In the genomic region with DNA sequence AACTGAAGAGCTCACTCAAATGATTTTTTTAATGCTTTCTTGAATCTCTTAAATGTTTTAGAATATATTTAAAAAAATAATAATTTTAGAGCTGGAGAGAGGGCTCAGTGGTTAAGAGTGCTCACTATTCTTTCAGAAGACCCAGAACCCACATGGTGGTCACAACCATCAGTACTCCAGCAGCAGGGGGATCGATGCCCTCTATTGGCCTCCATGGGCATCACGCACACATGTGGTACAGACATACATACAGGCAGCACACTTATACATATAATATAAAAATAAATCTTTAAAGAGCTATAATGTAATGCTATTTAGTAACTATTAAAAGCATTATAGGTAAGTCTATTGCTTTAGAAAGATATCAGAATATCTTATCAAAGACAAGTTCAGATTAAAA, we compare ENCODE assay signal across 29 mouse cellular contexts. TPM values are rescaled to one million over a fixed set of nuclear protein-coding genes. Genes with fewer than 3 reads are reported as not detected.
DNase-seq lines count a peak whose midpoint lies in the region; ATAC-seq and TF ChIP-seq lines count a peak whose summit lies in the region.
"Had no signal": no experiment of that assay in that cellular context is flagged by ENCODE, and none has a peak within 500 bp of the region (broad histone marks: within the 10 kb centered on the region; RNA-seq: fewer than 3 reads in every experiment).

No protein-coding gene starts in this region.

- H3K9me3 ChIP-seq in liver, postnatal 0 days (ENCODE audit: low read length) = no peaks in the 10 kb centered on the region
- no peaks in the 10 kb centered on the region for H3K9me3 ChIP-seq in liver, embryonic 12.5 days (replicated peaks)
- H3K9me3 ChIP-seq in MEL (replicated peaks; ENCODE audit: insufficient read depth, low read length) = no peaks in the 10 kb centered on the region
- no peaks in the 10 kb centered on the region for H3K9me3 ChIP-seq in forebrain, postnatal 0 days (ENCODE audit: low read length)
- H3K9me3 ChIP-seq in forebrain, embryonic 14.5 days (replicated peaks; ENCODE audit: control insufficient read depth, low read length) = no peaks in the 10 kb centered on the region
- H3K9me3 ChIP-seq: embryonic facial prominence, embryonic 10.5 days; embryonic facial prominence, embryonic 13.5 days; forebrain, embryonic 12.5 days; G1E; heart, embryonic 10.5 days; heart, embryonic 13.5 days; hindbrain, embryonic 12.5 days; hindbrain, embryonic 15.5 days had no signal

- no peak for ATAC-seq in liver, postnatal 0 days
- ATAC-seq in liver, embryonic 12.5 days = no peak
- ATAC-seq in forebrain, postnatal 0 days = no peak
- no peak for ATAC-seq in forebrain, embryonic 14.5 days
- ATAC-seq: CD4-positive, CD25-positive, alpha-beta regulatory T cell, adult 4 months; forebrain, embryonic 16.5 days; intestine, postnatal 0 days had no signal

- H3K27me3 ChIP-seq in liver, postnatal 0 days (ENCODE audit: insufficient read depth, low read length) = no peaks in the 10 kb centered on the region
- H3K27me3 ChIP-seq in liver, embryonic 12.5 days (replicated peaks) = no peaks in the 10 kb centered on the region
- no peaks in the 10 kb centered on the region for H3K27me3 ChIP-seq in MEL (ENCODE audit: control insufficient read depth in 1 of 2, insufficient read depth in 2 of 2, low read length in 2 of 2)
- H3K27me3 ChIP-seq in forebrain, postnatal 0 days (ENCODE audit: insufficient read depth, low read length) = no peaks in the 10 kb centered on the region
- no peaks in the 10 kb centered on the region for H3K27me3 ChIP-seq in forebrain, embryonic 14.5 days (replicated peaks; ENCODE audit: control insufficient read depth, insufficient read depth, low read length)
- H3K27me3 ChIP-seq: embryonic facial prominence, embryonic 13.5 days; forebrain, embryonic 12.5 days; heart, embryonic 13.5 days; hindbrain, embryonic 12.5 days; hindbrain, embryonic 15.5 days had no signal

- WGBS in liver, postnatal 0 days (ENCODE audit: insufficient replicate concordance) = 97% methylated on average over 2 of the region's 2 CpGs
- 92% methylated on average over 2 of the region's 2 CpGs for WGBS in liver, embryonic 12.5 days (ENCODE audit: insufficient replicate concordance)
- 96% methylated on average over 2 of the region's 2 CpGs for WGBS in bone marrow, adult 2 months
- WGBS in forebrain, postnatal 0 days = 99% methylated on average over 2 of the region's 2 CpGs
- 97% methylated on average over 2 of the region's 2 CpGs for WGBS in forebrain, embryonic 14.5 days

- H3K4me3 ChIP-seq in liver, postnatal 0 days (ENCODE audit: low read depth, low read length) = no peak overlapping the region
- H3K4me3 ChIP-seq in liver, embryonic 12.5 days = no peak overlapping the region
- no peak overlapping the region for H3K4me3 ChIP-seq in MEL (ENCODE audit: control insufficient read depth in 1 of 2, insufficient read depth in 1 of 2, low read depth in 2 of 2, low read length in 2 of 2)
- no peak overlapping the region for H3K4me3 ChIP-seq in bone marrow, adult 2 months (replicated peaks; ENCODE audit: control insufficient read depth, low read depth, low read length)
- no peak overlapping the region for H3K4me3 ChIP-seq in forebrain, postnatal 0 days (ENCODE audit: low read depth, low read length)
- H3K4me3 ChIP-seq in forebrain, embryonic 14.5 days (ENCODE audit: low read depth, low read length) = no peak overlapping the region
- H3K4me3 ChIP-seq: embryonic facial prominence, embryonic 10.5 days; embryonic facial prominence, embryonic 13.5 days; erythroblast, embryonic 14.5 days; forebrain, embryonic 12.5 days; gastrocnemius, adult 2 months; heart, adult 2 months; heart, embryonic 10.5 days; heart, embryonic 13.5 days; hindbrain, embryonic 12.5 days; hindbrain, embryonic 15.5 days had no signal

- no peak for TF ChIP-seq EP300 in liver, postnatal 0 days (IDR thresholded peaks at IDR 0.05; ENCODE audit: low read depth)
- TF ChIP-seq EP300 in MEL (IDR thresholded peaks at IDR 0.05; ENCODE audit: low read depth in 1 of 2, low read length in 2 of 2) = no peak

- TF ChIP-seq POLR2A in MEL (IDR thresholded peaks at IDR 0.05; ENCODE audit: control insufficient read depth in 1 of 2, insufficient read depth in 1 of 2, low read depth in 1 of 2, low read length in 2 of 2, poor library complexity in 1 of 2) = no peak
- no peak for TF ChIP-seq POLR2A in bone marrow, adult 2 months (IDR thresholded peaks at IDR 0.05; ENCODE audit: borderline replicate concordance, control insufficient read depth, low read depth, low read length)

- no peak overlapping the region for H3K4me2 ChIP-seq in liver, postnatal 0 days (ENCODE audit: low read depth, low read length)
- H3K4me2 ChIP-seq in liver, embryonic 12.5 days = no peak overlapping the region
- H3K4me2 ChIP-seq in forebrain, postnatal 0 days (ENCODE audit: low read depth) = no peak overlapping the region
- no peak overlapping the region for H3K4me2 ChIP-seq in forebrain, embryonic 14.5 days (ENCODE audit: low read length)
- H3K4me2 ChIP-seq: embryonic facial prominence, embryonic 13.5 days; forebrain, embryonic 12.5 days; heart, embryonic 13.5 days; hindbrain, embryonic 12.5 days; hindbrain, embryonic 15.5 days had no signal

- no peak overlapping the region for H3K9ac ChIP-seq in liver, postnatal 0 days (replicated peaks)
- no peak overlapping the region for H3K9ac ChIP-seq in liver, embryonic 12.5 days
- H3K9ac ChIP-seq in MEL (ENCODE audit: control insufficient read depth, low read depth, low read length, poor library complexity, severe bottlenecking) = no peak overlapping the region
- H3K9ac ChIP-seq in forebrain, postnatal 0 days = no peak overlapping the region
- H3K9ac ChIP-seq in forebrain, embryonic 14.5 days (ENCODE audit: low read length) = no peak overlapping the region
- H3K9ac ChIP-seq: embryonic facial prominence, embryonic 13.5 days; forebrain, embryonic 12.5 days; heart, embryonic 13.5 days; hindbrain, embryonic 12.5 days; hindbrain, embryonic 15.5 days had no signal

- no peak overlapping the region for H3K27ac ChIP-seq in liver, postnatal 0 days (ENCODE audit: low read depth)
- no peak overlapping the region for H3K27ac ChIP-seq in liver, embryonic 12.5 days
- H3K27ac ChIP-seq in MEL (ENCODE audit: control insufficient read depth, low read depth, low read length) = no peak overlapping the region
- H3K27ac ChIP-seq in bone marrow, adult 2 months (ENCODE audit: control insufficient read depth, insufficient read depth, low read depth, low read length, poor library complexity) = no peak overlapping the region
- H3K27ac ChIP-seq in forebrain, postnatal 0 days (ENCODE audit: low read depth, low read length) = no peak overlapping the region
- H3K27ac ChIP-seq in forebrain, embryonic 14.5 days (ENCODE audit: low read depth, low read length) = no peak overlapping the region
- H3K27ac ChIP-seq: embryonic facial prominence, embryonic 10.5 days; embryonic facial prominence, embryonic 13.5 days; forebrain, embryonic 12.5 days; gastrocnemius, adult 2 months; heart, adult 2 months; heart, embryonic 10.5 days; heart, embryonic 13.5 days; hindbrain, embryonic 12.5 days; hindbrain, embryonic 15.5 days had no signal

- peak; percentile 16; the same call in 1 of the 2 replicates for TF ChIP-seq CTCF in liver, postnatal 0 days (IDR thresholded peaks at IDR 0.05; ENCODE audit: low read depth)
- TF ChIP-seq CTCF in MEL (IDR thresholded peaks at IDR 0.05 in 2 of 3, conservative IDR thresholded peaks at IDR 0.05 in 1 of 3; ENCODE audit: control insufficient read depth in 1 of 3, insufficient read depth in 1 of 3, low read depth in 2 of 3, low read length in 3 of 3, poor library complexity in 1 of 3, severe bottlenecking in 1 of 3) = peak in 2 of 3 experiments; percentile 54 to 79; a peak in 3 of 6 replicates
- TF ChIP-seq CTCF in bone marrow, adult 2 months (IDR thresholded peaks at IDR 0.05; ENCODE audit: control insufficient read depth, insufficient read depth, low read length) = peak; percentile 7; the same call in 1 of the 2 replicates
- TF ChIP-seq CTCF in forebrain, postnatal 0 days (IDR thresholded peaks at IDR 0.05; ENCODE audit: low read depth) = no peak

- DNase-seq in liver, postnatal 0 days = no peak
- DNase-seq in MEL (ENCODE audit: low read depth, low spot score) = peak; percentile 60
- no peak for DNase-seq in forebrain, postnatal 0 days
- no peak for DNase-seq in forebrain, embryonic 14.5 days (ENCODE audit: low spot score)
- DNase-seq: adrenal gland, postnatal 10 days; adrenal gland, postnatal 36 days; cerebellum, adult 11 months; cerebellum, adult 8-10 months; cerebellum, postnatal 10 days; cerebellum, postnatal 36 days; embryo, embryonic 11 days; gastrocnemius, adult 2 months; gastrocnemius, postnatal 14 days; heart, adult 2 months; heart, postnatal 14 days had no signal

- peaks cover 2% of the 10 kb centered on the region; the same call in 1 of the 2 replicates for H3K79me2 ChIP-seq in MEL (ENCODE audit: control insufficient read depth, insufficient read depth, low read length, poor library complexity)

- no peak for TF ChIP-seq RAD21 in MEL (IDR thresholded peaks at IDR 0.05; ENCODE audit: low read depth, low read length)

- H3K4me1 ChIP-seq in liver, postnatal 0 days (ENCODE audit: insufficient read depth) = no peaks in the 10 kb centered on the region
- no peaks in the 10 kb centered on the region for H3K4me1 ChIP-seq in liver, embryonic 12.5 days
- H3K4me1 ChIP-seq in MEL (ENCODE audit: control insufficient read depth in 1 of 2, insufficient read depth in 2 of 2, low read length in 2 of 2) = no peaks in the 10 kb centered on the region
- no peaks in the 10 kb centered on the region for H3K4me1 ChIP-seq in bone marrow, adult 2 months (ENCODE audit: control insufficient read depth, insufficient read depth, low read length)
- H3K4me1 ChIP-seq in forebrain, postnatal 0 days (ENCODE audit: insufficient read depth) = no peaks in the 10 kb centered on the region
- no peaks in the 10 kb centered on the region for H3K4me1 ChIP-seq in forebrain, embryonic 14.5 days (ENCODE audit: control insufficient read depth, insufficient read depth, low read length)
- H3K4me1 ChIP-seq: embryonic facial prominence, embryonic 10.5 days; embryonic facial prominence, embryonic 13.5 days; forebrain, embryonic 12.5 days; heart, embryonic 10.5 days; heart, embryonic 13.5 days; hindbrain, embryonic 12.5 days; hindbrain, embryonic 15.5 days had no signal

- peaks cover 69% of the 10 kb centered on the region for H3K36me3 ChIP-seq in liver, postnatal 0 days (replicated peaks; ENCODE audit: insufficient read depth, low read length)
- H3K36me3 ChIP-seq in liver, embryonic 12.5 days = peaks cover 92% of the 10 kb centered on the region
- H3K36me3 ChIP-seq in MEL (ENCODE audit: control insufficient read depth in 1 of 2, insufficient read depth in 2 of 2, low read length in 2 of 2) = peaks cover 3 to 87% of the 10 kb centered on the region in 2 experiments
- H3K36me3 ChIP-seq in forebrain, postnatal 0 days (ENCODE audit: insufficient read depth) = no peaks in the 10 kb centered on the region
- peaks cover 55% of the 10 kb centered on the region for H3K36me3 ChIP-seq in forebrain, embryonic 14.5 days (ENCODE audit: control insufficient read depth, insufficient read depth, low read length)

RNA-seq across cellular contexts. Expression of a gene that starts 29.8 kb away (rescaled TPM):
- 4.8 and 4.9 TPM in 2 replicates for polyA plus RNA-seq in liver, postnatal 0 days (2015; fragmentation: Nextera tagmentation; extraction: Ambion mirVana)
- 4.9 and 5.0 TPM in 2 replicates for polyA plus RNA-seq in liver, embryonic 12.5 days (2016; fragmentation: Nextera tagmentation; extraction: Ambion mirVana)
- not detected in 2 replicates for total RNA-seq in MEL (2012; rRNA removed)
- polyA plus RNA-seq in MEL (2012; ENCODE audit: insufficient read depth in 1 of 2, insufficient read length in 2 of 2, low read depth in 1 of 2, low replicate concordance in 2 of 2, missing spikeins in 1 of 2) = under 1 TPM in 1 of 2 experiments, not detected in 1; 0.13 TPM
- 10.3 and 20.5 TPM in 2 replicates for polyA plus RNA-seq in bone marrow, adult 2 months (2011; ENCODE audit: insufficient read depth, insufficient read length, low replicate concordance, missing spikeins)
- 37.1 and 51.3 TPM in 2 replicates for total RNA-seq in forebrain, postnatal 0 days (2014; rRNA removed)
- polyA plus RNA-seq in forebrain, postnatal 0 days (2015; fragmentation: Nextera tagmentation; extraction: Ambion mirVana) = 20.1 and 27.5 TPM in 2 replicates
- polyA plus RNA-seq in forebrain, embryonic 14.5 days (2014; fragmentation: Nextera tagmentation; extraction: Ambion mirVana) = 24.8 and 30.4 TPM in 2 replicates

RNA-seq across cellular contexts. Expression of a gene that starts 51.8 kb away (rescaled TPM):
- polyA plus RNA-seq in liver, postnatal 0 days (2015; fragmentation: Nextera tagmentation; extraction: Ambion mirVana) = 6.9 and 7.2 TPM in 2 replicates
- polyA plus RNA-seq in liver, embryonic 12.5 days (2016; fragmentation: Nextera tagmentation; extraction: Ambion mirVana) = 35.2 and 35.3 TPM in 2 replicates
- total RNA-seq in MEL (2012; rRNA removed) = 93.3 and 105 TPM in 2 replicates
- 100 to 1,000 TPM in 1 of 2 experiments, 10 to 100 TPM in 1; 93.3 to 114 TPM for polyA plus RNA-seq in MEL (2012; ENCODE audit: insufficient read depth in 1 of 2, insufficient read length in 2 of 2, low read depth in 1 of 2, low replicate concordance in 2 of 2, missing spikeins in 1 of 2)
- polyA plus RNA-seq in bone marrow, adult 2 months (2011; ENCODE audit: insufficient read depth, insufficient read length, low replicate concordance, missing spikeins) = 26.1 and 35.5 TPM in 2 replicates
- 3.5 and 6.6 TPM in 2 replicates for total RNA-seq in forebrain, postnatal 0 days (2014; rRNA removed)
- 2.2 and 2.4 TPM in 2 replicates for polyA plus RNA-seq in forebrain, postnatal 0 days (2015; fragmentation: Nextera tagmentation; extraction: Ambion mirVana)
- 15.7 and 16.5 TPM in 2 replicates for polyA plus RNA-seq in forebrain, embryonic 14.5 days (2014; fragmentation: Nextera tagmentation; extraction: Ambion mirVana)
